Mouse (Mus musculus) adrenal gland, postnatal 36 days (tissue): ENCODE measurements around the gene Mmp20. TPM values are rescaled to one million over a fixed set of nuclear protein-coding genes. Genes with fewer than 3 reads are reported as not detected.

Source experiments
- DNase-seq, 2 experiments: peaks; one replicate each; pipeline ENCODE4 v3.0.0; 2021; ENCODE audit warnings: mixed read lengths in 1 of 2
- long read RNA-seq, 2 experiments: library from polyadenylated mRNA; stranded (forward); transcript quantifications; one replicate each; pipeline ENCODE4 v2.0.0; 2021; ENCODE audit warnings: borderline sequencing depth in 2 of 2
- total RNA-seq, 2 experiments: library from RNA; stranded (reverse); gene quantifications; 2 replicates each; pipeline ENCODE4 v1.2.3; 2021

Mmp20 gene
- total RNA-seq = not detected
- long read RNA-seq, experiment 1 = 0 reads
- long read RNA-seq, experiment 2 = 0 reads

- DNase-seq = no peak
These were observed at the start of gene Mmp20 for GRCm38 (mm10) chr9:7627931-7628330. Mmp20 (plus strand) TSS chr9:7628231.

DNA sequence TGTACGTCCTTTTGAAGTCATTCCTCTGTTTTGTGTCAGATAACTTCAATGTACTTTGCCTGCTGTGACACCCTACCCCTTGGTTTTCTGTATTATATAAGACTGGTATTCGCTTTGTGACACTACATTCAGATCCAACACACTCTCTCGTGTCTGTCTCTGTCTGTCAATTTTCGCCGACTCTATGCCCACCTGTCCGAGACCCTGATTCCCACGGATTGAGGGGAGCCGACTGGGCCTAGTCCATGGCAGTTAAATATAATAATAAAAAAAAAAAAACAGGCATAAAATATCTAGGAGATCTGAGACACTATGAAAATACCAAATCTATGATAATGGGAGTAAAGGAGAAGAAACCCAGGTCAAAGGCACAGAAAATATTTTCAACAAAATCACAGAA, 38.0 kb upstream of the Mmp20 start:
- DNase-seq = no peak

DNA sequence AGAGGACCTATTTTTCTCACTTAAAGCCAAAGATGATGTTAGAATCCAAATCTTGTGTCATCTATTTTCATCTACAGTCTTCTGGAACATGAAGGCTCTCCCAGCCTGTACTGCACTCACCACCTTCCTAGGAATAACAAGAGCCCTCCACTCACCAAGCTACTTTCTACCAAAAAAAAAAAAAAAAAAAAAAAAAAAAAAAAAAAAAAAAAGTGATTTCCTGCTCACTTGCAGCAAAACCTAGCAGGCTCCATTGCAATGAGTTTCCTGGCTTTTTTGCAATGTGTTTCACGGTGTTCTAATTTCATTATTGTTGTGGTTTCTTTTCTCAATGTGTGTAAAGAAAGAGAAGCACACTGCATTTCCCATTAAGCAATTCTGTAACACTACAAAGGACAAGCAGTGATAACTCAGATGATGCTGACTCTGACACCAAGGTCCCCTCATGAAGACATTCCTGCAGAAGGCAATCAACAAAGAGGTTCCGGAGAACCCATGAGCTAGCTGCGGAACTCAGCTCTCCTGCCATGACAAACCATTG, 34.7 kb upstream of the Mmp20 start:
- DNase-seq = no peak

DNA sequence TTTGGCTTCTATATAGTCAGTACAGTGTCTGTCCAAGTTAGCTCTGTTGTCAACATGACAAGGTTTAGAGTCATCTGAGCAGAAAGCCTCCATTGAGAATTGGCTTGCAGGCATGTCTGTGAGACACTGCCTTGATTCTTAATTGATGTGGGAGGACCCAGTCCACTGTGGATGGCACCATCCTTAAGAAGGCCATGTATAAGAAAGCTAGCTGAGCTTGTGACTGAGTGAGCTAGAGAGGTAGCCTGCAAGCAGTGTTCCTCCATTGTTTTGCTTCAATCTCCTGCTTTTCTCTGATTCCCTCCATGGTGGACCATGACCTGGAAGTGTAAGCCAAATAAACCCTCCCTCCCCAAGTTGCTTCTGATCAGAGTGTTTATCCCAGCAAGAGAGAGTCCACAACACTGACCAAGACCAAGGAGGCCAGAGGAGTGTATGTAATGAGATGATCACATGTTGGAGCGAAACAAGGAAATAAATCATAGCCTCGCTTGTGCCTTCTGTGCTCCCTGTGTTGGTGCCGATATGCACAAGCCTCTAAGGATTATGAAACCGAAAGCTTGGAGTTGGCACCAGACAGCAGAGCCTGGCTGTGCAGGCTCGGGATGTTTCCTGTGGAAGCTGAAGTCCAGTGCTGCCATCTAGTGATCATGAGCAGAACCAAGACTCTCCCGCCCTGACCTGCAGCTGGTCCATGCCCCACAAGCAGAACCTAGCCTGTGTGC, 33.1 kb upstream of the Mmp20 start:
- DNase-seq = peak; percentile 78 to 87

- DNase-seq = peak; percentile 68 to 70
These were observed 24.9 kb upstream of the Mmp20 start for GRCm38 (mm10) chr9:7602982-7603742.

GRCm38 (mm10) chr9:7604005-7604404, 24.0 kb upstream of the Mmp20 start:
- no peak for DNase-seq

DNA sequence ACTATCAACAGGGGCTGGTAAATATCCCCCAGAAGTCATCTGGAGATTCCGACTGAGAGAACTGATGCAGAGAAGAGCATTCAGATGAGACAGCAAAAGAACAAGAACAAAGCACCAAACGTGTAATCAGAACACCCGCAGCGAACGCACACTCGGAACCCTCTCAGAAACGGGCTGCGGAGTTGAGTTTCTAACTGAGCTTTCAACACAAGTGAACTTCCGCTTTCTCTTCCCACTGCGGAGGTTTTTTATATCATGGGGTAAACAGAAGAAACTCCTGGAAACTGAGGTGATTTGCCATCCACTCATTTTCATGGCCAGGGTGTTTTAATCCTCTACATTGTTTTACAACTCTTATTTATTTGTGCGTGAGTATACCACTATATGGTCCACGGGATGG, 22.4 kb upstream of the Mmp20 start:
- DNase-seq = no peak

- no peak for DNase-seq
These were observed 5.4 kb upstream of the Mmp20 start for GRCm38 (mm10) chr9:7622582-7622981.

- no peak for DNase-seq
These were observed 5.9 kb downstream of the Mmp20 start for GRCm38 (mm10) chr9:7633936-7634335.

- DNase-seq = no peak
These were observed 19.9 kb downstream of the Mmp20 start for GRCm38 (mm10) chr9:7647901-7648300.

DNA sequence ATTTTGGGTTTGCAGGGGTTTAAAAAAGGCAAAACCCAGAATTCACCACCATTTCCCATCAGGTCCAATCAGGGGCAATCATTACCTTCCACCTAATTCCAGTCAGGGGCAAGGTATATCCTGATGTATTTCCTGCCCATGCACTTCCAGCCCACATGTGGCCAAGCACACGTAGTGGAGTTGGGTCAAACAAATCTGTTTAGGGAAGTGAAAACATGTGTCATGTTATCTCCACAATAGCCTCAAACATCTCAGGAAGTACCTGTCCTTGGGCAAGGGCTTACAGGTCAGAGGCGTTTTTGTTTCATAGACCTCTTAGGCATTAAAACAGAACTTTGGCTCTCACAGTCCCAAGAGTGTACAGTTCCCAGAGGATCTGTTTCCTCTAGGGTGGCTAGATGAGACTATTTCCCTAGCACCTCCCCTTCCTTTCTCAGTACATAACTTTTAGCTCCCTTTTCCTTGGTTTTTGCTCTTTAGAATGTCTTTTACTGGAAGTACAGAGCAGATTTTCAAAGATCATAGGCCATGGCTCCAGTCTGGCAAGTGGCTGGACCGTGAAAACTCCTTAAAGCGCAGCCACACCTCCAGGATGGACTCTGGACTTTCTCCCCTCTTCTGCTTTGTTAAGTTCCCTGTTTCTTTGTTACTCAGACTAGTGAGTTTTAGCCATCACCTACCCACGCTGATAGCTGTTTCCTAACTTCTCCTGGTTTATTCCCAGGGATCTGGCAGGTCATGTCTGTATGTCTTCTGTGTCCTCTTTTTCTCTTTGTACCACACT, 22.6 kb downstream of the Mmp20 start:
- DNase-seq = no peak

GRCm38 (mm10) chr9:7652351-7653085, 24.5 kb downstream of the Mmp20 start:
- DNase-seq = no peak

- no peak for DNase-seq
These were observed 29.9 kb downstream of the Mmp20 start for GRCm38 (mm10) chr9:7657946-7658345.

DNA sequence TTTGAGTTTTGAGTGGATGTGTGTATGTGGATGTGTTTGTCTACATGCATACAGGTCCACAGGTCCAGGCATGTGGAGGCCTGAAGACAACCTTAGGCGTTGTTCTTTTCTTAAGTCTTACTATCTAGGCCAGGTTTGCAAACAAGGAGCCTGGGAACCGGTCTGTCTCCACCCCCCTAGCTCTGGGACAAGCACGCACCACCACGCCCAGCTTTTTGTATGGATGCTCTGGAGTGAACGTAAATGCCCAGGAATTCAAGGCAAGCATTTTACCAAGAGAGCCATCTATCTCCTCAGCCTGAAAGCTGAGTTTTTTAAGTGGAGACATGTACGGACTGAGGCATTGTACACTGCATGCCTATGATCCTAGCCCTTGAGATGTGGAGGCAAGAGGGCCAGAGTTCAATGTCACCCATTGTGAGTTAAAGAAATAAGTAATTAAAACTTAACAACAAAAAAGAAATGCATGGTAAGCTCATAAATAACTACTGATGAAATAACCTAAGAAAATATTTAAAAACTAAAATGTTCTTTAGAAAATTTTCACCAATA, 31.5 kb downstream of the Mmp20 start:
- no peak for DNase-seq

GRCm38 (mm10) chr9:7661371-7661770, 33.3 kb downstream of the Mmp20 start:
- no peak for DNase-seq

- no peak for DNase-seq
These were observed 41.6 kb downstream of the Mmp20 start for GRCm38 (mm10) chr9:7669674-7670073.

DNA sequence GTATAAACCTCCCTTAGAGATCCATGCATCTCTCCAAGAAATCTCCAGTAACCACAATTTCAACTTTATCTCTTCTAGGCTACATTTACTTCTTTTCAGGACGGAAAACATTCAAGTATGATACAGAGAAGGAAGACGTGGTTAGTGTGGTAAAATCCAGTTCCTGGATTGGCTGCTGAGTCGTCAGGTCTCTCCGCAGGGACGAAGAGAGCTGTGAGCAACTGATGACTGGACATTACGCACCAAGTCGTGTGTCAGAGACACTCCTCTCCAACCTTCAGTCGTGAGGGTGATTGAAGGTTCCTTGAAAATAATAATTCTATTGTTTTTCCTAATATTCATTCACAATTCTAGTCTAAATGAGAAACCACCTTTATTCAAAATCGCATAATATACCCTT, 45.0 kb downstream of the Mmp20 start:
- no peak for DNase-seq

DNA sequence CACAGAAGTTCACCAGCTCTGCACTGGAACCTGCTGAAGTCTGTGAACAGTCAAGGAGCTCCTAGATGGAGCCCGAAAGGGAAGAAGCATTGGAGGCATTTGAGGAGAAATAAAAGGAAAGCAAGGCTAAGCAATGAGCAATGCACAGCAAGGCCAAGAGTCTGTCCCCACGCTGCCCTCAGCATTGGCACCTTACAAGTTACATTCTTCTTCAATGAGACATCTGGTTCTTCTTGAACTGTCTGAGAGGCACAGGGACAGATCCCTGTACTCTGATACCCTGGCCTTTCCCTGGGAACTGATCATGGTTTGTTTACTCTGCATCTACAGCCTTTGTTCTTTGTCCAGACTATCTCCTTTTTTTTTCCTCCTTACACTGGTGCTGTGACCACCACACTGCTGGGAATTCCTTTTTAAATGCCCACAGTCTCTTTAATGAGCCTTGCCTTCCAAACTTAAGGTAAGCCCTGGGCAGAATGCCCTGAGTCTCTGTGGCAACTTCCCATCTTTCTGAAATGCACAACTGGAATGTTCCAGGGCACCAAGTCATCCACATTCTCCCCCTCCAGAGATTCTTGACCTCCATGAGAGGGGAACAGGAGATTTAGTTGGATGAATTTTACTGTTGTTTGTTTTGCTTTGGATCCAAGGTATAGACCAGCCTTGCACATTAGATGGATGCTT, 50.3 kb downstream of the Mmp20 start:
- no peak for DNase-seq

- DNase-seq = no peak
These were observed 54.1 kb downstream of the Mmp20 start for GRCm38 (mm10) chr9:7682081-7682618.

GRCm38 (mm10) chr9:7686024-7686423, 58.0 kb downstream of the Mmp20 start:
- DNase-seq = no peak

DNA sequence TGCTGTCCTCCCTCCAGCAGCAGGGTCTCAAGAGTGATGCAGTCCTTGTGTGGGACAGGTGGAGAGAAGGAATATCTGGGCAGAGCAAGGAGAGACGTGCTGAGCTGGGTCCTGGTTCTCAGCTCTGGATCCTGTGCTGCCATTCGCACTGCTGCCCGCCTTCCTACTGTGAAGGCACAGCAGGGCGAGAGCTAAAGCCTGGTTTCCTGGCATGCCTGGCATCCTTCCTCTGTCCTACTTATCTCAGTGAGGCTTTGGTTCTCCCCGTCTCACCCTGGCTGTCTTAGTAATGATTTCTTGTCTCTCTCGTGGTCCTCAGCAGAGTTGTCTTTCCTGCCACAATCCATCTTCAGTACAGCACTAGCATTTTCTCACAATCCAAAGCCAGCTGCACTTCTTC, 61.8 kb downstream of the Mmp20 start:
- DNase-seq = no peak
